Mouse (Mus musculus) testis, adult 2 months (tissue): Measurements from ENCODE around the gene Slc6a21.

ENCODE experiments used
- CTCF ChIP-seq: fragments of 200-500 bp; IDR thresholded peaks from 2 replicates; pipeline ENCODE4 v1.5.1; 2012; ENCODE audit warnings: low read depth, mild to moderate bottlenecking, inconsistent platforms, low read length, moderate library complexity; ENCODE audit not compliant: control insufficient read depth, insufficient read depth, insufficient replicate concordance
- POLR2A ChIP-seq: fragments of 200-500 bp; IDR thresholded peaks from 2 replicates; pipeline ENCODE4 v1.6.1; 2012; ENCODE audit warnings: low read depth, mild to moderate bottlenecking, inconsistent platforms, low read length, moderate library complexity; ENCODE audit not compliant: control insufficient read depth

GRCm38 (mm10) chr7:45313495-45313894, 36.2 kb downstream of the Slc6a21 start:
- TF ChIP-seq POLR2A (no peak), CTCF (no peak)
